Mouse (Mus musculus): ENCODE measurements around the gene Prss44. TPM values are rescaled to one million over a fixed set of nuclear protein-coding genes. Genes with fewer than 3 reads are reported as not detected.
"Not testable (repeated sequence)": the region's sequence is repeated elsewhere in the genome, so short reads cannot be mapped to it uniquely, and the experiment has no call there.

Gene Prss44
- polyA plus RNA-seq, 1 experiment from 2014 or later = not detected

DNA sequence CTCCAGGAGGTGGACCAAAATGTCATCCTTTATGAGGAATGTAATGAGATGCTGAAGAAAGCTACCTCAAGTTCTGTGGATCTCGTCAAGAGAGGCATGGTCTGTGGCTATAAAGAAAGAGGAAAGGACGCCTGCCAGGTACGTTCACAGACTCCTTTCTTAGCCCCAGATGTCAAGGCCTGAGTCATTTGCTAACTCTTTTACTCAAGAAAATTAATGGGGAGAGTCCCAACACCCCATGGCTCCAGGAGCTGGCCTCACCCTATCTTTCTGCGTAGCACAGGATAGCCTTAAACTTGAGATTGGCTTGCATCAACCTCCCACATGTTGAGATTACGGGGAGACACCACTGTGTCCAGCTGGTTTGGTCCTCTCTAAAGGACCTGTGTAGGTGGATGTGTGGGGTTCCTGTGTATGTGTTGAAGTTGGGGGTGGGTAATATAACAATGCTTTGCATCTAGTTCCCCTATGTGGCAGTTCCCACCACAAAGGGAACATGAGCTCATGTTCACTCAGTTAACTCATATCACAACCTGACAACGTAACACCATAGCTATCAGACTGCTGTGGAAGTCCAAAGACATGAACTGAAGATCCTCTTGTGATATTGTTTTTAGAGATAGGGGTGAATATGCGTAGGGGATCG lies 12.8 kb upstream of the Prss44 start:
- Histone ChIP-seq H3K79me2 (ENCODE audit: inconsistent target) (no peaks in the 10 kb centered on the region), H3K4me3 (ENCODE audit: inconsistent target) (no peak overlapping the region), H3K27ac (no peak overlapping the region), H3K36me3 (ENCODE audit: inconsistent target) (no peaks in the 10 kb centered on the region)
- WGBS (ENCODE audit: missing documents) = 94% methylated on average over 8 of the region's 8 CpGs

DNA sequence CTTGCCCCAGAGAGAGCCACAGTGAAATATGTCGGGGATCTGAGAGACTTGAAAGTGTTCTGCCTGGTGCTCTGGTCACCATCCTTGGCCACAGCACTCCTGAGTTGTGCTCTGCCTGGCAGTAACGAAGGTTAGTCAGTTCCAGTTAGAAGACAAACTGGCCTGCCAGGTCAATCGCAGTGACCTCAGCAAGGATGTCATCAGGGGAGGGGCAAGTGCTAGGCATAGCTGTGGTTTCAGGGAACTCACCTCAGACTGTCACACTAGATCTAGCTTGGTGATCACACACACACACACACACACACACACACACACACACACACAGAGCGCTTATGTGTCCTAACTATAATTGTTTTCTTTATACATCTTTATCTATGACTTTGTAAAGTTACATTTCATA lies 10.5 kb upstream of the Prss44 start:
- H3K36me3 ChIP-seq (ENCODE audit: inconsistent target) = no peaks in the 10 kb centered on the region
- no peaks in the 10 kb centered on the region for H3K79me2 ChIP-seq (ENCODE audit: inconsistent target)
- H3K27ac ChIP-seq = no peak overlapping the region
- 57% methylated on average over 4 of the region's 4 CpGs for WGBS (ENCODE audit: missing documents)
- no peak overlapping the region for H3K4me3 ChIP-seq (ENCODE audit: inconsistent target)

- H3K27ac ChIP-seq = no peak overlapping the region
- no peaks in the 10 kb centered on the region for H3K36me3 ChIP-seq (ENCODE audit: inconsistent target)
- no peaks in the 10 kb centered on the region for H3K79me2 ChIP-seq (ENCODE audit: inconsistent target)
- no peak overlapping the region for H3K4me3 ChIP-seq (ENCODE audit: inconsistent target)
- WGBS (ENCODE audit: missing documents) = 91% methylated on average over 4 of the region's 4 CpGs
Observed at GRCm38 (mm10) chr9:110810051-110810450, 3.7 kb upstream of the Prss44 start.

DNA sequence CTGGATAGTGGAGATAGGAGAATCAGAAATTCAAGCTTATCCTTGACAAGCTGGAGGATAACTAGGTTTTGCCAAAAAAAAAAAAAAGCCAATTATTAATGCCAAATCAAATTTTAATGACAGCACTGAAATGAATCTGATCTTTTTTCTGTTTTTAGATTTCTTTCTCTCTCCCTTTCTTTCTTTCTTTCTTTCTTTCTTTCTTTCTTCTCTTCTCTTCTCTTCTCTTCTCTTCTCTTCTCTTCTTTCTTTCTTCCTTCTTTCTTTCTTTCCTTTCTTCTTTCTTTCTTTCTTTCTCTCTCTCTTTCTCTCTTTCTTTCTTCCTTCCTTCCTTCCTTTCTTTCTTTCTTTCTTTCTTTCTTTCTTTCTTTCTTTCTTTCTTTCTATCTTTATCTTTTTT lies 6.8 kb downstream of the Prss44 start:
- H3K36me3 ChIP-seq (ENCODE audit: inconsistent target); H3K27ac ChIP-seq; H3K4me3 ChIP-seq (ENCODE audit: inconsistent target); H3K79me2 ChIP-seq (ENCODE audit: inconsistent target): not testable (repeated sequence)

GRCm38 (mm10) chr9:110821436-110821835 lies 7.6 kb downstream of the Prss44 start:
- Histone ChIP-seq H3K36me3 (ENCODE audit: inconsistent target) (no peaks in the 10 kb centered on the region), H3K79me2 (ENCODE audit: inconsistent target) (no peaks in the 10 kb centered on the region), H3K4me3 (ENCODE audit: inconsistent target) (no peak overlapping the region), H3K27ac (no peak overlapping the region)
- 87% methylated on average over 7 of the region's 7 CpGs for WGBS (ENCODE audit: missing documents)

DNA sequence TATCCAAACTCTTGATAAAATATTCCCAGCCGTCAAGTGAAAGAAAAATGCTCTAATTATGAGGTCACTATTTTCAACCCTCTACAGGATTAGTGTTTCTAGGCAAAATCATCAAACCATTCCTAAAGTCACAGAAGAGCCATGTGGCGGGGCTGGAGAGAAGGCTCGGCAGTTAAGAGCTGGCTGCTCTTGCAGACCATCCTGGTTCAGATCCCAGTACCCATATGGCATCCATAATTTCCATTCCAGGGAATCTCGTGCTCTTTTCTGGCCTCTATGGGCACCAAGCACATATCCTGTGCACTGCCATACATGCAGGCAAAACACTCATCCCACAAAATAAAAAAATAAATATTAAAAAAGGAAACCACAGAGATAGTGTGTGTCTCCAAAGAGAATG lies 11.6 kb downstream of the Prss44 start:
- WGBS (ENCODE audit: missing documents) = 81% methylated on average over 4 of the region's 4 CpGs
- no peak overlapping the region for H3K4me3 ChIP-seq (ENCODE audit: inconsistent target)
- no peak overlapping the region for H3K27ac ChIP-seq

DNA sequence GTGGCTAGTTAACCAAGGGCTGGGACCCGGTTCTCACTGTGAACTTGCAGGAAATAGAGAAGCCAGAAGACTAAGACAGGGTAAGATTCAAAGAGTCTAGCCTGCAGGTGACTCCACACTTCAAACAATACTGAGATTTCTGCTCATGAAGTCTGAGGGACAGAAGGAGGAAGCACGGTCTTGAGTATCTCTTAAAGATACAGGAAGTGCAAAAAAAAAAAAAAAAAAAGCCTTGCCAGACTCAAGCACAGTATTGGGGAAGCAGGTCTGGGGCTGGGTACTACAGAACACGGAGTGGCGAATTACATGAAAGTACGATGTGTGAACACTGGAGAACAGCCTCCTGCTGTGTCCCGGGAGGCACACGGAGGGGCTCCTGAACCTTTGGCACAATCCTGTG lies 12.0 kb downstream of the Prss44 start:
- H3K79me2 ChIP-seq (ENCODE audit: inconsistent target) = no peaks in the 10 kb centered on the region
- 15% methylated on average over 7 of the region's 7 CpGs for WGBS (ENCODE audit: missing documents)
- no peaks in the 10 kb centered on the region for H3K36me3 ChIP-seq (ENCODE audit: inconsistent target)
- no peak overlapping the region for H3K27ac ChIP-seq
- no peak overlapping the region for H3K4me3 ChIP-seq (ENCODE audit: inconsistent target)

More for the DNA sequence above, 11.6 kb downstream of the Prss44 start:
- Histone ChIP-seq H3K36me3 (ENCODE audit: inconsistent target) (no peaks in the 10 kb centered on the region), H3K79me2 (ENCODE audit: inconsistent target) (no peaks in the 10 kb centered on the region)

- no peak within 1 kb of the TSS for H3K4me3 ChIP-seq (ENCODE audit: inconsistent target)
- H3K27ac ChIP-seq = no peak within 1 kb of the TSS
- WGBS (ENCODE audit: missing documents) = 89% methylated on average over 1 of the region's 3 CpGs
- H3K79me2 ChIP-seq (ENCODE audit: inconsistent target) = no peaks in the 10 kb centered on the region
- no peaks in the 10 kb centered on the region for H3K36me3 ChIP-seq (ENCODE audit: inconsistent target)
Observed at GRCm38 (mm10) chr9:110826390-110826789, 12.6 kb downstream of the Prss44 start, which contains the start of gene Prss43. TSS of gene Prss43 (plus strand) at chr9:110826690.

DNA sequence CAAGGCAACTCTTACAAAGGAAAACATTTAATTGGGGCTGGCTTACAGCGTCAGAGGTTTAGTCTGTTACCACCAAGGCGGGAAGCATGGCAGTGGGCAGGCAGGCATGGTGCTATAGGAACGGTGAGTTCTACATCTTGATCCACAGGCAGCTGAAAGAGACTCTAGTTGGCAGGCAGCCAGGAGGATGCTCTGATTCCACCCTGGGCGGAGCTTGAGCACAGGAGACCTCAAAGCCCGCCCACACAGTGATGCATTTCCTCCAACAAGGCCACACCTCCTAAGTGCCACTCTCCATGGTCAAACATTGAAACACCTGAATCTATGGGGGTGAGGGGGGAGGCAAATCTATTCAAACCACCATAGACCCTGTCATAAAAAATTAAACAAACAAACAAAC lies 19.2 kb downstream of the Prss44 start:
- Histone ChIP-seq H3K79me2 (ENCODE audit: inconsistent target) (no peaks in the 10 kb centered on the region), H3K27ac (no peak overlapping the region), H3K4me3 (ENCODE audit: inconsistent target) (no peak overlapping the region), H3K36me3 (ENCODE audit: inconsistent target) (no peaks in the 10 kb centered on the region)
- WGBS (ENCODE audit: missing documents) = 87% methylated on average over 5 of the region's 5 CpGs

DNA sequence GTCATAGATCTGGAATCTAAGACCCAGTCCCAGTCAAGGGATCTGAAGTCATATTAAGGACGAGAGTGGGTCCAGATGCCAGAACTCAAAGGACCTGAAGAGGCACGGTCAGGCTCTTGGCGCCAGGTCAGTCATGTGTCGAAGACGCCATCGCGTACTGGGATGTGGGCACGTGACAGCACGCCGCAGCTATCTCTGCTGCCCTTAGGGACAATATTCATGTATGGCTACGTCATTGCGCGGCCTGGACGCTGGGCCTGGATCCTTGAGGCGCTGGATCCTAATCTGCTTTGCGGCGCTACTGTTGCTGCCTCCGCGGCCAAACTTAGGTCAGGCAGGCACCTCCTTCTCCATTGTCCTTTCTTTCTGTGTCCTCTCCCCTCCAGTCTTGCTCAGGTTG lies 20.6 kb downstream of the Prss44 start, which contains the start of gene Prss45:
Gene Prss45 (plus strand): TSS at position 178 of the 400 bp plus-strand sequence.
- WGBS (ENCODE audit: missing documents) = 95% methylated on average over 19 of the region's 19 CpGs
- H3K79me2 ChIP-seq (ENCODE audit: inconsistent target) = no peaks in the 10 kb centered on the region
- no peak within 1 kb of the TSS for H3K27ac ChIP-seq
- no peak within 1 kb of the TSS for H3K4me3 ChIP-seq (ENCODE audit: inconsistent target)
- H3K36me3 ChIP-seq (ENCODE audit: inconsistent target) = no peaks in the 10 kb centered on the region

DNA sequence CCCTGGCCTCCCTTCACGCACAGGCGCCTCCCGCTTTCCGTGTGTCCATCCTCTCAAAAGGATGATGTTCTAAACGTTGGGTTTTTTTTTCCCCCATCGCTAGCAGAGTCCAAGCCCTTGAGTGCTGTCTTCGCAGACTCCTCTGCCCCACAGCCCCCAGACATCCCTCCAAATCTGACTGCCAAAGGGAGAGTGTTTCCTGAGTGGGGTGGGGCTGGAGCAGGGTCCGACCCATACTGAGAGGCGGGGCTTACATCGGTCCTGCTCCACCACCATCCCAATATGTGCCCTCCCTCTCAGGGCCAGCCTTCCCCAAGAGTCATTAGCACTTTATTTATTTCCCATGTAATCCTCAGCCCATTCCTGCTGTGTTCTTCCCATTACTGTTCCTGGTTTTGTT lies 21.2 kb downstream of the Prss44 start:
- no peak overlapping the region for H3K4me3 ChIP-seq (ENCODE audit: inconsistent target)
- WGBS (ENCODE audit: missing documents) = 77% methylated on average over 10 of the region's 10 CpGs
- H3K27ac ChIP-seq = no peak overlapping the region
- H3K79me2 ChIP-seq (ENCODE audit: inconsistent target) = no peaks in the 10 kb centered on the region
- no peaks in the 10 kb centered on the region for H3K36me3 ChIP-seq (ENCODE audit: inconsistent target)

DNA sequence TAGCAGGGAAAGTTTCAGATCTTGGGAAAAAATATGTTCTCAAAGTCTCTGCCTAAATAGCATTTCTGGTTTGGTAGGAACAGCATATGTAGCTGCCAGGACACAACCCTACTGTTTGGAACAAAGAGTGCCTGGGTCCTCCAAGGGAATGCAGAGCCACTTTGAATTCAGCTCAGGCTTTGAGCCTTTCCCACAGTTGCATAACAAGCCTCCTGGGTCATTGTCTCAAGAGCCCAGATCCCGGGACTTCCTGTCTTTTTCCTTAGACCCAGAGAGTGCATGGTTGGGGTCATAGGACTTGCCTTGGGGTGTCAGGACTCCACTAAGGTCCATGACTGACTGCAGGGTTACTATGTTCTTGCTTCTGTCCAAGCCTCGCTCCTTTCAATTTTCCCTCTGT lies 22.3 kb downstream of the Prss44 start:
- 72% methylated on average over 2 of the region's 2 CpGs for WGBS (ENCODE audit: missing documents)
- no peak overlapping the region for H3K4me3 ChIP-seq (ENCODE audit: inconsistent target)
- no peaks in the 10 kb centered on the region for H3K36me3 ChIP-seq (ENCODE audit: inconsistent target)
- H3K27ac ChIP-seq = no peak overlapping the region
- H3K79me2 ChIP-seq (ENCODE audit: inconsistent target) = no peaks in the 10 kb centered on the region

- WGBS (ENCODE audit: missing documents) = 69% methylated on average over 6 of the region's 6 CpGs
- Histone ChIP-seq H3K36me3 (ENCODE audit: inconsistent target) (no peaks in the 10 kb centered on the region), H3K27ac (peak overlapping the region; percentile 60), H3K4me3 (ENCODE audit: inconsistent target) (no peak overlapping the region), H3K79me2 (ENCODE audit: inconsistent target) (no peaks in the 10 kb centered on the region)
Observed at GRCm38 (mm10) chr9:110840905-110841304, 27.1 kb downstream of the Prss44 start.

- Histone ChIP-seq H3K27ac (peak overlapping the region; percentile 60), H3K4me3 (ENCODE audit: inconsistent target) (no peak overlapping the region)
- 0% methylated on average over 2 of the region's 2 CpGs for WGBS (ENCODE audit: missing documents)
Observed at GRCm38 (mm10) chr9:110841438-110841837, 27.6 kb downstream of the Prss44 start.

DNA sequence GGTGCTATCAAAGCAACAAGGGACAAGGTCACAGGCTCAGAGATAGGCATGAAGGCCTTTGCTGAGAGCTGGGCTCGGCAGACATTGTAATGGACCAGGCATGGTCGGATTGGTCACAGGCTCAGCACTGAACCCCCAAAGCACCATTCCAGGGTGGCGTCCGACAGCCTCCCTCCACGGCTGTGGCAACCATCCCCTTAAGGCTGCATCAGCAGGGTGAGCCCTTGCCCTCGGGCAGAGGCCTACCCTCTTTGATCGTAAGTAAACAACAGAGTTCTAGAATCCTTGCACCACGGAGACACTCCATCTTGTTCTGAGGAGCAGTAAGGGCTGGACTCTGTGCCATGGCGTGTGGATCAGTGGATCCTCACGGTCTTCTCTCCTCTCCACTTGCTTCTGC lies 30.4 kb downstream of the Prss44 start, which contains the start of gene Prss46:
Gene Prss46 (plus strand): TSS at position 301 of the 400 bp plus-strand sequence.
- 98% methylated on average over 10 of the region's 10 CpGs for WGBS (ENCODE audit: missing documents)
- Histone ChIP-seq H3K36me3 (ENCODE audit: inconsistent target) (no peaks in the 10 kb centered on the region), H3K4me3 (ENCODE audit: inconsistent target) (no peak within 1 kb of the TSS), H3K27ac (no peak within 1 kb of the TSS), H3K79me2 (ENCODE audit: inconsistent target) (no peaks in the 10 kb centered on the region)

More at GRCm38 (mm10) chr9:110841438-110841837, 27.6 kb downstream of the Prss44 start:
- Histone ChIP-seq H3K36me3 (ENCODE audit: inconsistent target) (no peaks in the 10 kb centered on the region), H3K79me2 (ENCODE audit: inconsistent target) (no peaks in the 10 kb centered on the region)

- Histone ChIP-seq H3K36me3 (ENCODE audit: inconsistent target) (no peaks in the 10 kb centered on the region), H3K27ac (no peak overlapping the region), H3K79me2 (ENCODE audit: inconsistent target) (no peaks in the 10 kb centered on the region), H3K4me3 (ENCODE audit: inconsistent target) (no peak overlapping the region)
- 83% methylated on average over 7 of the region's 7 CpGs for WGBS (ENCODE audit: missing documents)
Observed at GRCm38 (mm10) chr9:110849162-110849561, 35.4 kb downstream of the Prss44 start.

Data from macrophage (primary cell).